Mouse (Mus musculus) testis, adult 2 months (tissue): ENCODE results near the gene Tspyl2.
"Not testable (repeated sequence)": the region's sequence is repeated elsewhere in the genome, so short reads cannot be mapped to it uniquely, and the experiment has no call there.

Experiments
- CTCF ChIP-seq: fragments of 200-500 bp; IDR thresholded peaks from 2 replicates; pipeline ENCODE4 v1.5.1; 2012; ENCODE audit warnings: low read depth, mild to moderate bottlenecking, inconsistent platforms, low read length, moderate library complexity; ENCODE audit not compliant: control insufficient read depth, insufficient read depth, insufficient replicate concordance
- POLR2A ChIP-seq: fragments of 200-500 bp; IDR thresholded peaks from 2 replicates; pipeline ENCODE4 v1.6.1; 2012; ENCODE audit warnings: low read depth, mild to moderate bottlenecking, inconsistent platforms, low read length, moderate library complexity; ENCODE audit not compliant: control insufficient read depth

- TF ChIP-seq CTCF, POLR2A: not testable (repeated sequence)
Observed at GRCm38 (mm10) chrX:152336123-152336522, 6.1 kb downstream of the Tspyl2 start.
